In genomic region chr4:133016677-133017415, GRCm38 (mm10) we compare ENCODE assay signal across 9 mouse cellular contexts. TPM values are rescaled to one million over a fixed set of nuclear protein-coding genes. Genes with fewer than 3 reads are reported as not detected.
DNase-seq lines count a peak whose midpoint lies in the region; ATAC-seq lines count a peak whose summit lies in the region.
"Had no signal": no experiment of that assay in that cellular context is flagged by ENCODE, and none has a peak within 500 bp of the region (broad histone marks: within the 10 kb centered on the region; RNA-seq: fewer than 3 reads in every experiment).

No protein-coding gene starts in this region.

- no peak for ATAC-seq in forebrain, embryonic 11.5 days (replicated peaks; ENCODE audit: low FRiP score)
- ATAC-seq in hindbrain, embryonic 16.5 days, result no peak
- ATAC-seq in midbrain, embryonic 16.5 days, result no peak

- H3K9me3 ChIP-seq in forebrain, embryonic 10.5 days, result no peaks in the 10 kb centered on the region
- H3K9me3 ChIP-seq in forebrain, embryonic 11.5 days (ENCODE audit: control insufficient read depth, low read length), result no peaks in the 10 kb centered on the region
- H3K9me3 ChIP-seq in hindbrain, embryonic 16.5 days (ENCODE audit: control insufficient read depth, low read length), result no peaks in the 10 kb centered on the region
- H3K9me3 ChIP-seq in midbrain, embryonic 16.5 days (replicated peaks; ENCODE audit: control insufficient read depth, low read length, poor library complexity, severe bottlenecking), result no peaks in the 10 kb centered on the region

- H3K27me3 ChIP-seq in forebrain, embryonic 10.5 days (ENCODE audit: poor library complexity, severe bottlenecking), result no peaks in the 10 kb centered on the region
- H3K27me3 ChIP-seq in forebrain, embryonic 11.5 days (ENCODE audit: control insufficient read depth, insufficient read depth, low read length), result no peaks in the 10 kb centered on the region
- no peaks in the 10 kb centered on the region for H3K27me3 ChIP-seq in hindbrain, embryonic 16.5 days (replicated peaks; ENCODE audit: control insufficient read depth, insufficient read depth, low read length)
- no peaks in the 10 kb centered on the region for H3K27me3 ChIP-seq in midbrain, embryonic 16.5 days (ENCODE audit: control insufficient read depth, insufficient read depth, low read depth, low read length)

- H3K9ac ChIP-seq in forebrain, embryonic 11.5 days (ENCODE audit: low read length), result no peak overlapping the region
- H3K9ac ChIP-seq in hindbrain, embryonic 16.5 days (ENCODE audit: low read depth, low read length), result peak overlapping the region; percentile 18; the same call in 1 of the 2 replicates
- peak overlapping the region; percentile 34 for H3K9ac ChIP-seq in midbrain, embryonic 16.5 days (ENCODE audit: low read depth, low read length)

- DNase-seq in forebrain, embryonic 10.5 days (ENCODE audit: extremely low spot score, low spot score), result no peak
- DNase-seq in forebrain, embryonic 11.5 days (ENCODE audit: low spot score), result no peak
- DNase-seq in thymus, postnatal 4 days, result peak; percentile 41
- no peak for DNase-seq in thymus, postnatal 36 days
- no peak for DNase-seq in thymus, postnatal 25 days
- no peak for DNase-seq in urinary bladder, postnatal 10 days (ENCODE audit: low spot score)

- peak overlapping the region; percentile 70 for H3K27ac ChIP-seq in forebrain, embryonic 10.5 days
- H3K27ac ChIP-seq in forebrain, embryonic 11.5 days (ENCODE audit: low read depth, low read length), result no peak overlapping the region
- peak overlapping the region; percentile 31; the same call in 1 of the 2 replicates for H3K27ac ChIP-seq in hindbrain, embryonic 16.5 days (ENCODE audit: low read depth, low read length)
- H3K27ac ChIP-seq in midbrain, embryonic 16.5 days (ENCODE audit: low read length), result no peak overlapping the region; the same call in 1 of the 2 replicates

- H3K4me2 ChIP-seq in forebrain, embryonic 11.5 days (ENCODE audit: low read depth, low read length, severe bottlenecking), result no peak overlapping the region
- H3K4me2 ChIP-seq in hindbrain, embryonic 16.5 days (ENCODE audit: low read length), result peak overlapping the region; percentile 97
- peak overlapping the region; percentile 98; the same call in 1 of the 2 replicates for H3K4me2 ChIP-seq in midbrain, embryonic 16.5 days (ENCODE audit: low read length)

- 53% methylated on average over 4 of the region's 4 CpGs for WGBS in forebrain, embryonic 10.5 days
- WGBS in forebrain, embryonic 11.5 days, result 50% methylated on average over 4 of the region's 4 CpGs
- 49% methylated on average over 4 of the region's 4 CpGs for WGBS in hindbrain, embryonic 16.5 days
- WGBS in midbrain, embryonic 16.5 days, result 46% methylated on average over 4 of the region's 4 CpGs

- H3K4me3 ChIP-seq in forebrain, embryonic 10.5 days, result no peak overlapping the region
- no peak overlapping the region for H3K4me3 ChIP-seq in forebrain, embryonic 11.5 days (ENCODE audit: low read depth, low read length)
- no peak overlapping the region for H3K4me3 ChIP-seq in hindbrain, embryonic 16.5 days (ENCODE audit: low read length)
- H3K4me3 ChIP-seq in midbrain, embryonic 16.5 days (ENCODE audit: low read depth, low read length), result no peak overlapping the region; the same call in 1 of the 2 replicates
- H3K4me3 ChIP-seq: erythroblast, embryonic 14.5 days had no signal

- peaks cover 97% of the 10 kb centered on the region for H3K4me1 ChIP-seq in forebrain, embryonic 10.5 days
- peaks cover 36% of the 10 kb centered on the region for H3K4me1 ChIP-seq in forebrain, embryonic 11.5 days (replicated peaks; ENCODE audit: control insufficient read depth, insufficient read depth, low read length)
- H3K4me1 ChIP-seq in hindbrain, embryonic 16.5 days (ENCODE audit: control insufficient read depth, insufficient read depth, low read depth, low read length), result peaks cover 79% of the 10 kb centered on the region
- H3K4me1 ChIP-seq in midbrain, embryonic 16.5 days (ENCODE audit: control insufficient read depth, insufficient read depth, low read length), result peaks cover 80% of the 10 kb centered on the region

- no peaks in the 10 kb centered on the region for H3K36me3 ChIP-seq in forebrain, embryonic 10.5 days (replicated peaks)
- H3K36me3 ChIP-seq in forebrain, embryonic 11.5 days (ENCODE audit: control insufficient read depth, insufficient read depth, low read length), result no peaks in the 10 kb centered on the region
- H3K36me3 ChIP-seq in hindbrain, embryonic 16.5 days (ENCODE audit: control insufficient read depth, insufficient read depth, low read length), result no peaks in the 10 kb centered on the region
- no peaks in the 10 kb centered on the region for H3K36me3 ChIP-seq in midbrain, embryonic 16.5 days (ENCODE audit: control insufficient read depth, insufficient read depth, low read length)

RNA-seq across cellular contexts. Expression of gene Ahdc1, which starts 5.8 kb away (rescaled TPM):
- polyA plus RNA-seq in forebrain, embryonic 10.5 days (2016; fragmentation: Nextera tagmentation; extraction: Ambion mirVana), result 5.8 and 7.4 TPM in 2 replicates
- polyA plus RNA-seq in forebrain, embryonic 11.5 days (2014; fragmentation: Nextera tagmentation; extraction: Ambion mirVana), result 5.5 and 7.5 TPM in 2 replicates
- 10.4 and 11.6 TPM in 2 replicates for polyA plus RNA-seq in hindbrain, embryonic 16.5 days (2015; fragmentation: Nextera tagmentation; extraction: Ambion mirVana)
- polyA plus RNA-seq in midbrain, embryonic 16.5 days (2015; fragmentation: Nextera tagmentation; extraction: Ambion mirVana), result 11.2 and 12.5 TPM in 2 replicates

RNA-seq across cellular contexts. Expression of gene Fgr, which starts 43.0 kb away (rescaled TPM):
- 0.06 and 0.11 TPM in 2 replicates for polyA plus RNA-seq in forebrain, embryonic 10.5 days (2016; fragmentation: Nextera tagmentation; extraction: Ambion mirVana)
- 0.13 TPM in 1 of 2 replicates, not detected in the other for polyA plus RNA-seq in forebrain, embryonic 11.5 days (2014; fragmentation: Nextera tagmentation; extraction: Ambion mirVana)
- 0.16 and 0.23 TPM in 2 replicates for polyA plus RNA-seq in hindbrain, embryonic 16.5 days (2015; fragmentation: Nextera tagmentation; extraction: Ambion mirVana)
- 0.05 TPM in 1 of 2 replicates, not detected in the other for polyA plus RNA-seq in midbrain, embryonic 16.5 days (2015; fragmentation: Nextera tagmentation; extraction: Ambion mirVana)

Comparison
In these comparisons a context has a peak if more than half of its experiments do, and no peak if none do; other contexts are left out.
1. H3K27ac ChIP-seq: peak in forebrain, embryonic 10.5 days (single experiment) and hindbrain, embryonic 16.5 days (single experiment); none in forebrain, embryonic 11.5 days (single experiment) and midbrain, embryonic 16.5 days (single experiment).